Mouse (Mus musculus): ENCODE data around the gene Slc37a1. TPM values are rescaled to one million over a fixed set of nuclear protein-coding genes. Genes with fewer than 3 reads are reported as not detected.

Slc37a1 gene
- polyA plus RNA-seq, 1 experiment, result 0.14 TPM

DNA sequence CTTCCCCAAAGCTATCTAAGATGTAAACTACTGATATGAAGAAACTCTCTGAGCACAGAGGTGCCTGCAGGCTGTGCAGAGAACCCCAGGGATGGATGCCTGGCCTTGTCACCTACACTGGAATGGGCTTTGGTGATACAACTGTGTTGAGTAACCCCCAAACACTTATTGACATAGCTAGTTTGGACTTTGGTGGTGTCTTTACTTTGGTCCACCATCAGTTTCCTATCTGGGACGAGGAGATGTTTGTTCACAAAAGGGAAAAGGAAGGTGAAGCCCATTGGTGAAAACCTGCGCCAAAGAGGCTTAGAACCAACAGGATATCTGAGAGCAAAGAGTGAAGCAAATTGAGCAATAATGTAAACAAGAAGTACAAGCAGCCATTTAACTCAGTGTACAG, 83.6 kb downstream of the Slc37a1 start:
- H3K27me3 ChIP-seq (ENCODE audit: control insufficient read depth, insufficient read depth, insufficient read length), result no peaks in the 10 kb centered on the region
- TF ChIP-seq FOSL1 (IDR thresholded peaks at IDR 0.05; ENCODE audit: insufficient read depth, low read length, poor library complexity, severe bottlenecking) (no peak), MAX (IDR thresholded peaks at IDR 0.05) (no peak), CTCF (IDR thresholded peaks at IDR 0.05; ENCODE audit: control insufficient read depth, insufficient read depth, insufficient read length) (no peak), CEBPB (IDR thresholded peaks at IDR 0.05; ENCODE audit: low read depth) (no peak), MYOD1 (IDR thresholded peaks at IDR 0.05; ENCODE audit: control insufficient read depth, insufficient read length, low read depth) (no peak), USF1 (IDR thresholded peaks at IDR 0.05; ENCODE audit: low read depth) (no peak), MYOG (IDR thresholded peaks at IDR 0.05; ENCODE audit: control insufficient read depth, extremely low read depth, insufficient read length) (no peak)
- H3ac ChIP-seq (ENCODE audit: control insufficient read depth, insufficient read length, low read depth), result no peak overlapping the region
- H3K4me3 ChIP-seq (ENCODE audit: insufficient read depth, poor library complexity, severe bottlenecking), result no peak overlapping the region
- H3K79me2 ChIP-seq (ENCODE audit: control insufficient read depth, insufficient read depth), result no peaks in the 10 kb centered on the region
- H3K36me3 ChIP-seq (ENCODE audit: control insufficient read depth, insufficient read depth), result no peaks in the 10 kb centered on the region
- no peaks in the 10 kb centered on the region for H3K79me3 ChIP-seq (ENCODE audit: low read depth)

DNA sequence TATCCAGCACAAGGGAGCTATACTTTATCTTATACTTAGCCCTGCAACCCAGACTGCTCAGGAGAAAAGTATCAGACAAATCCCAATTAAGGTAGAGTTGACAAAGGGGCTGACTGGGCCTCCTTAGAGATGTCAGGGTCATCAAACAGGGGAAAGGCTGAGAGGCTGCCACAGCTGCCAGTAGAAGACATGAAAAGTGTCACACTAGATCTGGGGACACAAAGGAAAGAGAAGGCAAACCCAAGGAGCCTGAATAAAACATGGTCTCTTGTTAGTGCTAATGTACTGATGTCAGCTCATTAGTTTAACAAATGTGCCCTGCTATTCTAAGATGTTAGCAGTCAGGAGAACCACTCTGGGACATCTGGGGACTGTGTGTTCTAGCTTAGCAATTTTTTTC, 84.3 kb downstream of the Slc37a1 start:
- H3K27me3 ChIP-seq (ENCODE audit: control insufficient read depth, insufficient read depth, insufficient read length), result no peaks in the 10 kb centered on the region
- H3K79me2 ChIP-seq (ENCODE audit: control insufficient read depth, insufficient read depth), result no peaks in the 10 kb centered on the region
- H3ac ChIP-seq (ENCODE audit: control insufficient read depth, insufficient read length, low read depth), result no peak overlapping the region
- no peaks in the 10 kb centered on the region for H3K36me3 ChIP-seq (ENCODE audit: control insufficient read depth, insufficient read depth)
- no peak overlapping the region for H3K4me3 ChIP-seq (ENCODE audit: insufficient read depth, poor library complexity, severe bottlenecking)
- no peak for TF ChIP-seq FOSL1 (IDR thresholded peaks at IDR 0.05; ENCODE audit: insufficient read depth, low read length, poor library complexity, severe bottlenecking)
- no peak for TF ChIP-seq MYOD1 (IDR thresholded peaks at IDR 0.05; ENCODE audit: control insufficient read depth, insufficient read length, low read depth)
- TF ChIP-seq CTCF (IDR thresholded peaks at IDR 0.05; ENCODE audit: control insufficient read depth, insufficient read depth, insufficient read length), result no peak
- TF ChIP-seq CEBPB (IDR thresholded peaks at IDR 0.05; ENCODE audit: low read depth), result no peak
- no peak for TF ChIP-seq MAX (IDR thresholded peaks at IDR 0.05)
- TF ChIP-seq USF1 (IDR thresholded peaks at IDR 0.05; ENCODE audit: low read depth), result no peak
- no peak for TF ChIP-seq MYOG (IDR thresholded peaks at IDR 0.05; ENCODE audit: control insufficient read depth, extremely low read depth, insufficient read length)
- H3K79me3 ChIP-seq (ENCODE audit: low read depth), result no peaks in the 10 kb centered on the region

DNA sequence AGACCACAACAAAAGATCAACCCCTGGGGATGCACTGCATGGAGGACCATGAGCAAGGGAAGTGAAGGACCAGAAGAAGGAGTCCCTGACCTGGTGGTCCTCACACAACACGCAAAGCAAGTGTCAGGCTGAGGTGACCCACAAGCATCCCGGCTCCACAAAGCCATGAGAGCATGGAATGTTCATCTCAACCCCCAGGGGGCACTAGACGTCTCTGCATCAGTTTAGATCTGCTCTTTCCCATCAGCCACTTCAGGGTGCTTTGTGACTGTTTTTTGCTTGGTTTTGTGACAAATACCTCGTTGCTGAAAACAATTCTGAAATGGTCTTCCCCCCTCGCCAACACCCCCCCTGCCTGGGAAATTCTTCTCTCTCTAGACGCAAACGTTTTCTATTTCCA, 91.4 kb downstream of the Slc37a1 start:
- H3K79me3 ChIP-seq (ENCODE audit: low read depth), result no peaks in the 10 kb centered on the region
- H3K36me3 ChIP-seq (ENCODE audit: control insufficient read depth, insufficient read depth), result no peaks in the 10 kb centered on the region
- TF ChIP-seq CTCF (IDR thresholded peaks at IDR 0.05; ENCODE audit: control insufficient read depth, insufficient read depth, insufficient read length), result peak; percentile 31
- TF ChIP-seq USF1 (IDR thresholded peaks at IDR 0.05; ENCODE audit: low read depth), result no peak
- H3K79me2 ChIP-seq (ENCODE audit: control insufficient read depth, insufficient read depth), result no peaks in the 10 kb centered on the region
- H3K4me3 ChIP-seq (ENCODE audit: insufficient read depth, poor library complexity, severe bottlenecking), result no peak overlapping the region
- H3ac ChIP-seq (ENCODE audit: control insufficient read depth, insufficient read length, low read depth), result no peak overlapping the region
- peaks cover 12% of the 10 kb centered on the region for H3K27me3 ChIP-seq (ENCODE audit: control insufficient read depth, insufficient read depth, insufficient read length)

DNA sequence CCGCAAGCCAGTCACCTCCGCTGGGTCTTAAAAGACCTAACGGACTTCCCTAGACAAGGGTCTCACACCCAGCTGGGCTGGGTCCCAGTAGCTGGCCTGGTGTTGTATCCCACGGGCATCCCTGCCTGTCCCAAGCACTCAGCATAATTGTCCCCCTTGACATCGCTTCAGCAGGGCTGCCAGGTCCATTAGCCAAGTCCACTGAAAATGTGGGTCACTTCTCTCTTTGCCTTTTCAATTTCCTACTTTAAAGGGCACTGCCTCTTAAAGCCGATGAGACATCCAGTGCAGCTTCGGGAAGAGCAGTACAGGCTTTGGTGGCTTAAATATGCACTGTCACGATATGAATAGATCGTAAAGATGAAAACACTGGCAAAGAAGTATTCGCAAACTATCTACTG, 91.8 kb downstream of the Slc37a1 start:
- H3K36me3 ChIP-seq (ENCODE audit: control insufficient read depth, insufficient read depth), result no peaks in the 10 kb centered on the region
- H3K79me3 ChIP-seq (ENCODE audit: low read depth), result no peaks in the 10 kb centered on the region
- H3ac ChIP-seq (ENCODE audit: control insufficient read depth, insufficient read length, low read depth), result no peak overlapping the region
- H3K79me2 ChIP-seq (ENCODE audit: control insufficient read depth, insufficient read depth), result no peaks in the 10 kb centered on the region
- peaks cover 12% of the 10 kb centered on the region for H3K27me3 ChIP-seq (ENCODE audit: control insufficient read depth, insufficient read depth, insufficient read length)
- H3K4me3 ChIP-seq (ENCODE audit: insufficient read depth, poor library complexity, severe bottlenecking), result no peak overlapping the region
- TF ChIP-seq MAX (IDR thresholded peaks at IDR 0.05) (no peak), MYOD1 (IDR thresholded peaks at IDR 0.05; ENCODE audit: control insufficient read depth, insufficient read length, low read depth) (no peak)

DNA sequence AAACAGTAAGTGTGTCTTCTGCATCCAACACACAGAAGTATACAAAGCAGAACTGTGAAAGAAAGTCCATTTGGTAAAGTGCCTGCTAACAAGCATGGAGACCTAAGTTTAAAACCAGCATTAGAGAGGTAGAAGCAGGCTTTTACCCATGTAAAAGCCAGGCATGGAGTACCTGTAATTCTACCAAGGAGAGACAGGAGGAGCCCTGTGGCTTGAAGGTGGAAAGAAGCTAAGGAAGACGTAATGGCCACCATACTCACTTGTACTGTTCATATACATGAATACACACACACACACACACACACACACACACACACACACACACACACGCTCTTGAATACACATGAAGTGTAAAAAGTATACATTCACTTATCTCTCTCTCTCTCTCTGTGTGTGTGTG, 92.5 kb downstream of the Slc37a1 start:
- Histone ChIP-seq H3K4me3 (ENCODE audit: insufficient read depth, poor library complexity, severe bottlenecking) (no peak overlapping the region), H3K79me2 (ENCODE audit: control insufficient read depth, insufficient read depth) (no peaks in the 10 kb centered on the region), H3K79me3 (ENCODE audit: low read depth) (no peaks in the 10 kb centered on the region), H3ac (ENCODE audit: control insufficient read depth, insufficient read length, low read depth) (no peak overlapping the region), H3K36me3 (ENCODE audit: control insufficient read depth, insufficient read depth) (no peaks in the 10 kb centered on the region), H3K27me3 (ENCODE audit: control insufficient read depth, insufficient read depth, insufficient read length) (peaks cover 12% of the 10 kb centered on the region)
- no peak for TF ChIP-seq USF1 (IDR thresholded peaks at IDR 0.05; ENCODE audit: low read depth)
- TF ChIP-seq MAX (IDR thresholded peaks at IDR 0.05), result no peak
- no peak for TF ChIP-seq CTCF (IDR thresholded peaks at IDR 0.05; ENCODE audit: control insufficient read depth, insufficient read depth, insufficient read length)
- TF ChIP-seq MYOD1 (IDR thresholded peaks at IDR 0.05; ENCODE audit: control insufficient read depth, insufficient read length, low read depth), result no peak
- TF ChIP-seq MYOG (IDR thresholded peaks at IDR 0.05; ENCODE audit: control insufficient read depth, extremely low read depth, insufficient read length), result no peak
- TF ChIP-seq CEBPB (IDR thresholded peaks at IDR 0.05; ENCODE audit: low read depth), result no peak
- TF ChIP-seq FOSL1 (IDR thresholded peaks at IDR 0.05; ENCODE audit: insufficient read depth, low read length, poor library complexity, severe bottlenecking), result no peak

DNA sequence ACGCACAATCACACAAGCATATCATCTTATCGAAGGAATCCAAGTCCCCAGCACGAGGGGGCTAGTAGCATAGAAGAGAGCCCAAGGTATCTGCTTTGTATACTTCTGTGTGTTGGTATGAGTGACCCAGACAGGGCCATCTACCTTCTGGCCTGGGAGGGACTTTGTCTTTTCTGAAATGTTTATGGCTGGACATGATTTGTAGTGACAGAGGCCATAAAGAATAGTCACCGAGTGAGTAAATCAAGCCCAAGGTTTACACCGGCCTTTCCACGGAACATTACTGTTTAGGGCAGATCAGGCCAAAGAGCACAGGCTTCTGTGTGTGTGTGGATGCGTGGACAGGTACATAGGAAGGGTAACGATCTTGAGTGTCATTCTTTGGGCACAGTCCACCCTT, 93.3 kb downstream of the Slc37a1 start:
- Histone ChIP-seq H3K27me3 (ENCODE audit: control insufficient read depth, insufficient read depth, insufficient read length) (peaks cover 12% of the 10 kb centered on the region), H3ac (ENCODE audit: control insufficient read depth, insufficient read length, low read depth) (no peak overlapping the region), H3K4me3 (ENCODE audit: insufficient read depth, poor library complexity, severe bottlenecking) (no peak overlapping the region), H3K79me2 (ENCODE audit: control insufficient read depth, insufficient read depth) (no peaks in the 10 kb centered on the region), H3K36me3 (ENCODE audit: control insufficient read depth, insufficient read depth) (no peaks in the 10 kb centered on the region), H3K79me3 (ENCODE audit: low read depth) (no peaks in the 10 kb centered on the region)
- no peak for TF ChIP-seq MAX (IDR thresholded peaks at IDR 0.05)
- TF ChIP-seq CTCF (IDR thresholded peaks at IDR 0.05; ENCODE audit: control insufficient read depth, insufficient read depth, insufficient read length), result no peak
- TF ChIP-seq USF1 (IDR thresholded peaks at IDR 0.05; ENCODE audit: low read depth), result no peak
- no peak for TF ChIP-seq FOSL1 (IDR thresholded peaks at IDR 0.05; ENCODE audit: insufficient read depth, low read length, poor library complexity, severe bottlenecking)
- TF ChIP-seq CEBPB (IDR thresholded peaks at IDR 0.05; ENCODE audit: low read depth), result no peak
- no peak for TF ChIP-seq MYOG (IDR thresholded peaks at IDR 0.05; ENCODE audit: control insufficient read depth, extremely low read depth, insufficient read length)
- no peak for TF ChIP-seq MYOD1 (IDR thresholded peaks at IDR 0.05; ENCODE audit: control insufficient read depth, insufficient read length, low read depth)
